Mouse (Mus musculus) CH12.LX (cell line): ENCODE measurements around the gene Ift22. TPM values are rescaled to one million over a fixed set of nuclear protein-coding genes. Genes with fewer than 3 reads are reported as not detected.

Source experiments
- DNase-seq: peaks from one replicate; pipeline ENCODE4 v3.0.0-alpha.2; 2013; ENCODE audit errors: extremely low read depth
- H3K27ac ChIP-seq: 2 replicates; pipeline ENCODE4 v1.5.1; 2012; ENCODE audit warnings: low read depth, mild to moderate bottlenecking, control low read depth, moderate library complexity; ENCODE audit not compliant: insufficient read depth
- H3K27me3 ChIP-seq: replicated peaks from 2 replicates; pipeline ENCODE3; 2012; ENCODE audit warnings: inconsistent platforms
- H3K36me3 ChIP-seq, 2 experiments: replicated peaks in 1 of 2; 2 replicates each; pipeline versions ENCODE3 to v1.6.1; 2012; ENCODE audit warnings: inconsistent platforms in 1 of 2, low read length in 1 of 2, mild to moderate bottlenecking in 1 of 2, mixed read lengths in 1 of 2, moderate library complexity in 1 of 2; ENCODE audit not compliant: control insufficient read depth in 1 of 2, insufficient read depth in 1 of 2
- H3K4me1 ChIP-seq, 2 experiments: 2 replicates each; pipeline ENCODE4 v1.6.1; 2012; ENCODE audit warnings: inconsistent platforms in 1 of 2, moderate library complexity in 1 of 2; ENCODE audit not compliant: insufficient read depth in 2 of 2, control insufficient read depth in 1 of 2
- H3K4me2 ChIP-seq: 2 replicates; pipeline ENCODE4 v1.6.1; 2012; ENCODE audit warnings: low read depth, mild to moderate bottlenecking, control low read depth; ENCODE audit not compliant: poor library complexity, insufficient read depth, severe bottlenecking
- H3K4me3 ChIP-seq, 3 experiments: fragments of 150-350 bp in 1 of 3; sonication (generic) in 1 of 3; replicated peaks in 1 of 3; 2 replicates each; pipeline versions ENCODE3 to v1.5.1; 2011 to 2012; ENCODE audit warnings: low read depth in 2 of 3, low read length in 2 of 3, mild to moderate bottlenecking in 2 of 3, moderate library complexity in 2 of 3, control low read depth in 1 of 3, improper control_type of control experiment in 1 of 3, inconsistent platforms in 1 of 3, mixed read lengths in 1 of 3; ENCODE audit not compliant: poor library complexity in 1 of 3
- H3K79me2 ChIP-seq: replicated peaks from 2 replicates; pipeline ENCODE4 v1.6.1; 2012; ENCODE audit warnings: mild to moderate bottlenecking, moderate library complexity; ENCODE audit not compliant: control insufficient read depth, poor library complexity, insufficient read depth, severe bottlenecking; ENCODE audit errors: extremely low read depth
- H3K9ac ChIP-seq: 2 replicates; pipeline ENCODE4 v1.6.1; 2012; ENCODE audit warnings: low read depth, mild to moderate bottlenecking, control low read depth, moderate library complexity; ENCODE audit not compliant: insufficient read depth
- H3K9me3 ChIP-seq: replicated peaks from 2 replicates; pipeline ENCODE3; 2012; ENCODE audit warnings: low read length, inconsistent platforms, mixed read lengths
- BHLHE40 ChIP-seq: IDR thresholded peaks from 2 replicates; pipeline ENCODE4 v1.6.1; 2011; ENCODE audit warnings: mild to moderate bottlenecking, low read depth, low read length, improper control_type of control experiment
- CHD1 ChIP-seq: IDR thresholded peaks from 2 replicates; pipeline ENCODE4 v1.6.1; 2012; ENCODE audit warnings: low read depth, low read length, improper control_type of control experiment, inconsistent platforms
- E2F4 ChIP-seq: IDR thresholded peaks from 2 replicates; pipeline ENCODE4 v1.6.1; 2011; ENCODE audit warnings: low read depth, low read length, improper control_type of control experiment; ENCODE audit not compliant: insufficient replicate concordance
- EP300 ChIP-seq: IDR thresholded peaks from 2 replicates; pipeline ENCODE4 v1.6.1; 2011; ENCODE audit warnings: low read length, improper control_type of control experiment
- ETS1 ChIP-seq: conservative IDR thresholded peaks from 2 replicates; pipeline ENCODE4 v1.6.1; 2012; ENCODE audit warnings: low read depth, mild to moderate bottlenecking, inconsistent platforms, low read length, improper control_type of control experiment, moderate library complexity
- GABPA ChIP-seq: IDR thresholded peaks from 2 replicates; pipeline ENCODE4 v1.6.1; 2012; ENCODE audit warnings: low read depth, low read length, improper control_type of control experiment, inconsistent platforms; ENCODE audit not compliant: insufficient replicate concordance
- JUN ChIP-seq: IDR thresholded peaks from 2 replicates; pipeline ENCODE4 v1.6.1; 2011; ENCODE audit warnings: low read depth, mild to moderate bottlenecking, low read length, improper control_type of control experiment, moderate library complexity; ENCODE audit not compliant: insufficient read depth
- JUND ChIP-seq: conservative IDR thresholded peaks from 2 replicates; pipeline ENCODE4 v1.6.1; 2011; ENCODE audit warnings: low read depth, low read length, improper control_type of control experiment
- MAFK ChIP-seq: IDR thresholded peaks from 2 replicates; pipeline ENCODE4 v1.6.1; 2011; ENCODE audit warnings: low read length, improper control_type of control experiment; ENCODE audit not compliant: insufficient replicate concordance
- MAX ChIP-seq: IDR thresholded peaks from 2 replicates; pipeline ENCODE4 v1.6.1; 2011; ENCODE audit warnings: low read length, improper control_type of control experiment
- MEF2A ChIP-seq: IDR thresholded peaks from 2 replicates; pipeline ENCODE4 v1.6.1; 2014; ENCODE audit warnings: low read depth, mild to moderate bottlenecking, inconsistent platforms, low read length, improper control_type of control experiment, borderline replicate concordance
- MYC ChIP-seq: IDR thresholded peaks from 2 replicates; pipeline ENCODE4 v1.6.1; 2011; ENCODE audit warnings: low read depth, mild to moderate bottlenecking, improper control_type of control experiment, low read length
- NELFE ChIP-seq: IDR thresholded peaks from 2 replicates; pipeline ENCODE4 v1.6.1; 2011; ENCODE audit warnings: low read depth, low read length, improper control_type of control experiment
- NRF1 ChIP-seq: IDR thresholded peaks from 2 replicates; pipeline ENCODE4 v1.6.1; 2014; ENCODE audit warnings: low read depth, mild to moderate bottlenecking, inconsistent platforms, low read length, improper control_type of control experiment, moderate library complexity
- PAX5 ChIP-seq: IDR thresholded peaks from 2 replicates; pipeline ENCODE4 v1.6.1; 2012; ENCODE audit warnings: low read length, inconsistent platforms, mixed read lengths
- POLR2A ChIP-seq: IDR thresholded peaks from 2 replicates; pipeline ENCODE4 v1.6.1; 2011; ENCODE audit warnings: low read depth, mild to moderate bottlenecking, improper control_type of control experiment, low read length
- POLR2AphosphoS2 ChIP-seq: IDR thresholded peaks from 2 replicates; pipeline ENCODE4 v1.6.1; 2011; ENCODE audit warnings: low read depth, low read length, improper control_type of control experiment
- RAD21 ChIP-seq: IDR thresholded peaks from 2 replicates; pipeline ENCODE4 v1.6.1; 2011; ENCODE audit warnings: low read depth, mild to moderate bottlenecking, low read length, improper control_type of control experiment, moderate library complexity
- RCOR1 ChIP-seq: conservative IDR thresholded peaks from 2 replicates; pipeline ENCODE4 v1.6.1; 2012; ENCODE audit warnings: low read depth, mild to moderate bottlenecking, inconsistent platforms, low read length, improper control_type of control experiment
- TBP ChIP-seq: conservative IDR thresholded peaks from 2 replicates; pipeline ENCODE4 v1.6.1; 2011; ENCODE audit warnings: low read depth, low read length, improper control_type of control experiment
- USF1 ChIP-seq: IDR thresholded peaks from 2 replicates; pipeline ENCODE4 v1.6.1; 2014; ENCODE audit warnings: low read depth, mild to moderate bottlenecking, inconsistent platforms, low read length, improper control_type of control experiment
- USF2 ChIP-seq: conservative IDR thresholded peaks from 2 replicates; pipeline ENCODE4 v1.6.1; 2011; ENCODE audit warnings: low read depth, low read length, improper control_type of control experiment
- ZKSCAN1 ChIP-seq: IDR thresholded peaks from 2 replicates; pipeline ENCODE4 v1.6.1; 2012; ENCODE audit warnings: low read depth, inconsistent platforms, low read length, improper control_type of control experiment, borderline replicate concordance
- ZMIZ1 ChIP-seq: IDR thresholded peaks from 2 replicates; pipeline ENCODE4 v1.6.1; 2012; ENCODE audit warnings: low read depth, mild to moderate bottlenecking, inconsistent platforms, low read length, improper control_type of control experiment
- ZNF384 ChIP-seq: IDR thresholded peaks from 2 replicates; pipeline ENCODE4 v1.6.1; 2012; ENCODE audit warnings: low read depth, low read length, improper control_type of control experiment, inconsistent platforms
- dilution Hi-C: fragments of 300-500 bp; cut with MboI; formaldehyde crosslinking; loops from 2 replicates; pipeline ENCODE4 v1.14.3; 2020; ENCODE audit warnings: low sequenced_read_pairs; ENCODE audit not compliant: extremely low pct_unique_long_range_greater_than_20kb, extremely low pct_ligation_motif_present
- in situ Hi-C: fragments of 300-500 bp; cut with MboI; formaldehyde crosslinking; loops from 3 replicates; pipeline ENCODE4 v1.14.3; 2019; ENCODE audit warnings: low sequenced_read_pairs, low pct_ligation_motif_present, low pct_unique_long_range_greater_than_20kb, mixed read lengths
- polyA plus RNA-seq: library from polyadenylated mRNA; unstranded; fragments of >175 nt; gene quantifications from 2 replicates; pipeline ENCODE4 v1.2.1, GENCODE M21; 2012; ENCODE audit warnings: low read depth; ENCODE audit not compliant: insufficient read length
- total RNA-seq, 2 experiments: library from RNA; depleted of rRNA; stranded (reverse); fragments of 300-350 nt in 1 of 2; fragments of >200 nt in 1 of 2; gene quantifications; 2 replicates each; pipeline ENCODE4 v1.2.3; 2012 to 2014

Ift22 gene
- total and polyA plus RNA-seq, 3 experiments, result 16.8 to 39.6 (median 18.5) TPM

GRCm38 (mm10) chr5:136955622-136956021, 47.7 kb downstream of the Ift22 start:
- Histone ChIP-seq H3K36me3 (peaks cover 0 to 7% of the 10 kb centered on the region in 2 experiments), H3K9me3 (no peaks in the 10 kb centered on the region), H3K79me2 (no peaks in the 10 kb centered on the region), H3K4me2 (no peak overlapping the region), H3K27ac (no peak overlapping the region), H3K9ac (no peak overlapping the region), H3K27me3 (no peaks in the 10 kb centered on the region), H3K4me3 (no peak overlapping the region), H3K4me1 (peaks cover 13 to 34% of the 10 kb centered on the region in 2 experiments)
- dilution Hi-C loops (no loop called here), in situ Hi-C loops (no loop called here)
- no peak for TF ChIP-seq RCOR1
- TF ChIP-seq PAX5, result no peak
- no peak for TF ChIP-seq USF2
- TF ChIP-seq JUN, result no peak
- TF ChIP-seq ZNF384, result no peak
- TF ChIP-seq ETS1, result no peak
- no peak for TF ChIP-seq BHLHE40
- no peak for TF ChIP-seq NELFE
- no peak for TF ChIP-seq MAX
- TF ChIP-seq NRF1, result no peak
- TF ChIP-seq POLR2A, result no peak
- TF ChIP-seq MYC, result no peak
- no peak for TF ChIP-seq E2F4
- DNase-seq, result no peak

GRCm38 (mm10) chr5:136957250-136957649, 49.3 kb downstream of the Ift22 start:
- no peak overlapping the region for H3K4me2 ChIP-seq
- no peaks in the 10 kb centered on the region for H3K9me3 ChIP-seq
- no peaks in the 10 kb centered on the region for H3K27me3 ChIP-seq
- H3K36me3 ChIP-seq, result peaks cover 0 to 7% of the 10 kb centered on the region in 2 experiments
- no peak overlapping the region for H3K4me3 ChIP-seq
- in situ Hi-C loops, result no loop called here
- H3K4me1 ChIP-seq, result peaks cover 13 to 40% of the 10 kb centered on the region in 2 experiments; a peak in 3 of 4 replicates
- TF ChIP-seq TBP (no peak), RCOR1 (no peak), POLR2AphosphoS2 (no peak), RAD21 (no peak), GABPA (no peak), ZNF384 (no peak), USF2 (no peak), ZKSCAN1 (no peak), EP300 (no peak), CHD1 (no peak), MAFK (no peak), PAX5 (no peak), E2F4 (no peak), MEF2A (no peak), NRF1 (no peak), USF1 (no peak), ZMIZ1 (no peak), JUND (no peak)
- TF ChIP-seq, all 38 proteins: peak for 0
- Histone ChIP-seq H3K27ac (no peak overlapping the region), H3K9ac (no peak overlapping the region), H3K79me2 (no peaks in the 10 kb centered on the region)
- dilution Hi-C loops, result no loop called here
- no peak for DNase-seq
